Mouse (Mus musculus) limb, embryonic 12.5 days (tissue): ENCODE data around the gene Gm13420. TPM values are rescaled to one million over a fixed set of nuclear protein-coding genes. Genes with fewer than 3 reads are reported as not detected.

Experiments used
- ATAC-seq: fragments of 200-750 bp; cut with Nextera tagmentation; 2 replicates; pipeline ENCODE4 v1.8.0; 2017; ENCODE audit warnings: low read depth, moderate TSS enrichment; ENCODE audit not compliant: insufficient number of reproducible peaks, insufficient read depth, low FRiP score, low TSS enrichment
- H3K27ac ChIP-seq: fragments of 300-500 bp; sonication (generic); 2 replicates; pipeline ENCODE4 v1.5.1; 2016; ENCODE audit warnings: mild to moderate bottlenecking, moderate library complexity
- H3K27me3 ChIP-seq: fragments of 300-500 bp; sonication (generic); 2 replicates; pipeline ENCODE4 v1.6.1; 2016; ENCODE audit warnings: mild to moderate bottlenecking, moderate library complexity
- H3K36me3 ChIP-seq: fragments of 300-500 bp; sonication (generic); 2 replicates; pipeline ENCODE4 v1.6.1; 2016; ENCODE audit warnings: mild to moderate bottlenecking, moderate library complexity
- H3K4me1 ChIP-seq: fragments of 300-500 bp; sonication (generic); replicated peaks from 2 replicates; pipeline ENCODE4 v1.6.1; 2016
- H3K4me2 ChIP-seq: fragments of 300-500 bp; sonication (generic); 2 replicates; pipeline ENCODE4 v1.6.1; 2016; ENCODE audit warnings: mild to moderate bottlenecking, moderate library complexity
- H3K4me3 ChIP-seq: fragments of 300-500 bp; sonication (generic); replicated peaks from 2 replicates; pipeline ENCODE4 v1.5.1; 2016; ENCODE audit warnings: mild to moderate bottlenecking
- H3K9ac ChIP-seq: fragments of 300-500 bp; sonication (generic); replicated peaks from 2 replicates; pipeline ENCODE4 v1.6.1; 2016; ENCODE audit warnings: mild to moderate bottlenecking, moderate library complexity
- H3K9me3 ChIP-seq: fragments of 300-500 bp; sonication (generic); 2 replicates; pipeline ENCODE4 v1.6.1; 2016; ENCODE audit warnings: mild to moderate bottlenecking, moderate library complexity
- WGBS: fragments of 180-500 bp; shearing (Covaris S2); methylation state at CpG from one replicate; pipeline ENCODE4 v1.1.7; 2016; 5-methylcytosine and 5-hydroxymethylcytosine counted together
- polyA plus RNA-seq: library from polyadenylated mRNA; unstranded; fragments of >200 nt; fragmentation: Nextera tagmentation; extraction: Ambion mirVana; gene quantifications from 2 replicates; pipeline ENCODE4 v1.2.1, GENCODE M21; 2016

Gm13420 gene
- polyA plus RNA-seq, 1 experiment from 2014 or later: not detected

- Histone ChIP-seq H3K4me3 (no peak overlapping the region), H3K4me1 (no peaks in the 10 kb centered on the region), H3K27ac (no peak overlapping the region), H3K36me3 (peaks cover 94% of the 10 kb centered on the region), H3K9me3 (no peaks in the 10 kb centered on the region), H3K4me2 (no peak overlapping the region), H3K9ac (no peak overlapping the region), H3K27me3 (no peaks in the 10 kb centered on the region)
- ATAC-seq: no peak
Measured at GRCm38 (mm10) chr2:29700898-29701297, 50.6 kb downstream of the Gm13420 start.

GRCm38 (mm10) chr2:29698421-29699290 is 52.8 kb downstream of the Gm13420 start:
- no peak overlapping the region for H3K27ac ChIP-seq
- peaks cover 83% of the 10 kb centered on the region for H3K36me3 ChIP-seq
- H3K9ac ChIP-seq: no peak overlapping the region
- H3K9me3 ChIP-seq: no peaks in the 10 kb centered on the region
- no peaks in the 10 kb centered on the region for H3K4me1 ChIP-seq
- ATAC-seq: no peak
- H3K27me3 ChIP-seq: no peaks in the 10 kb centered on the region
- H3K4me3 ChIP-seq: no peak overlapping the region
- H3K4me2 ChIP-seq: no peak overlapping the region
- WGBS: 90% methylated on average over 6 of the region's 6 CpGs

GRCm38 (mm10) chr2:29696207-29696800 is 55.2 kb downstream of the Gm13420 start:
- no peak overlapping the region for H3K9ac ChIP-seq
- H3K36me3 ChIP-seq: peaks cover 84% of the 10 kb centered on the region
- no peaks in the 10 kb centered on the region for H3K9me3 ChIP-seq
- H3K27me3 ChIP-seq: no peaks in the 10 kb centered on the region
- WGBS: 87% methylated on average over 7 of the region's 7 CpGs
- H3K4me3 ChIP-seq: no peak overlapping the region
- H3K4me2 ChIP-seq: no peak overlapping the region
- ATAC-seq: no peak
- H3K4me1 ChIP-seq: no peaks in the 10 kb centered on the region
- H3K27ac ChIP-seq: no peak overlapping the region

Other genes starting within 250 kb of the Gm13420 start
- gene Rapgef1, start 132.0 kb downstream of the Gm13420 start, polyA plus RNA-seq: 20.2 and 20.4 TPM in 2 replicates
- gene Gm13547, start 7.6 kb upstream of the Gm13420 start, polyA plus RNA-seq: 0.54 TPM in 1 of 2 replicates, not detected in the other
- 32.3 and 34.7 TPM in 2 replicates for gene Coq4, start 35.8 kb upstream of the Gm13420 start, polyA plus RNA-seq
- 52.2 and 57.5 TPM in 2 replicates for gene Trub2, start 36.8 kb upstream of the Gm13420 start, polyA plus RNA-seq
- 15.4 and 15.7 TPM in 2 replicates for gene Slc27a4, start 50.9 kb upstream of the Gm13420 start, polyA plus RNA-seq
- 21.1 and 22.0 TPM in 2 replicates for gene Urm1, start 68.4 kb upstream of the Gm13420 start, polyA plus RNA-seq
- gene Cercam, start 117.5 kb upstream of the Gm13420 start, polyA plus RNA-seq: 15.1 and 18.3 TPM in 2 replicates
- 88.5 and 101 TPM in 2 replicates for gene Odf2, start 137.5 kb upstream of the Gm13420 start, polyA plus RNA-seq
- 72.5 and 76.2 TPM in 2 replicates for gene Gle1, start 183.7 kb upstream of the Gm13420 start, polyA plus RNA-seq
- 89.3 and 90.0 TPM in 2 replicates for gene Sptan1, start 213.9 kb upstream of the Gm13420 start, polyA plus RNA-seq